Mouse (Mus musculus): Measurements from ENCODE around the gene Slc25a17. TPM values are rescaled to one million over a fixed set of nuclear protein-coding genes. Genes with fewer than 3 reads are reported as not detected.

Slc25a17 gene
- 111 and 118 TPM in 2 replicates for polyA plus RNA-seq (2014; fragmentation: Nextera tagmentation; extraction: Ambion mirVana)

DNA sequence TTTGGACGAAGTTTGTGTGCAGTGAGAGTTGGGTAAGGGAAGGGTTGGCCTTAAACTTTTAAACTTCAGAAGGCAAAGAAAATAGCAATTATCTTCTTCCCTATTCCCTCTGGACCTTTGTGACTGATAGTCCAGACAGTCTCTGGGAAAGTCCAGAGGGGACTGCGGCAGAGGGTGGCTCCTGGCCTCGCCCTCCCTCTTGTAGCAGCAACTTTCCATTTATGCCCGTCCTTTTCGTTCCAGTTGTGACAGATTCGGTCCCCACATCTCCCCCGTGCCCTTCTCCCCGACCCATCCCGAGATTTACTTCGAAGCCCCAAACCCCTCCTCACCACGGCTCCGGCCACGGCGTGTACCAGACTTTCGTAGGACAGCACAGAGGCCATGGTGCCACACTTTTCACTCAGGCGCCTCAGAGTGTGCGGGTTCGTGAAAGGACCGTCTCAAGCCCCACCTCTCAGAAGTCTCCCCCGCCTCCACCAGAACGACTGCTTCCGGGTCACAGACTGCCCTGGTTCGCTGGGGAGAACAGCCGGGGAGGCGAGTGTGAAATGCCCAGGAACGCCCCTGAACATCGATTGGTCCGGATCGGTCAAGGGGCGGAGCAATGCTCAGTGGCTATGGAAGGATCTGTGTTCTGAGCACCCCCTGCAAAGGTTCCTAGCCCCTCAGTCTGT is at the start of gene Slc25a17:
Gene Slc25a17 (minus strand): TSS at position 468 of the 677 bp plus-strand sequence.
- peak within 1 kb of the TSS; percentile 56; the same call in 1 of the 2 replicates for H3K27ac ChIP-seq (ENCODE audit: low read depth, low read length)
- H3K4me1 ChIP-seq (replicated peaks; ENCODE audit: control insufficient read depth, insufficient read depth, low read length) = no peaks in the 10 kb centered on the region; the same call in 1 of the 2 replicates
- no peaks in the 10 kb centered on the region for H3K27me3 ChIP-seq (ENCODE audit: control insufficient read depth, insufficient read depth, low read length)
- H3K36me3 ChIP-seq (ENCODE audit: control insufficient read depth, insufficient read depth, low read length) = no peaks in the 10 kb centered on the region
- DNase-seq (ENCODE audit: low spot score) (peak; percentile 95), ATAC-seq (ENCODE audit: low FRiP score) (peak; percentile 99)
- H3K4me3 ChIP-seq (ENCODE audit: low read depth, low read length) = peak within 1 kb of the TSS; percentile 65
- peak within 1 kb of the TSS; percentile 77 for H3K9ac ChIP-seq (ENCODE audit: low read depth, low read length)
- no peaks in the 10 kb centered on the region for H3K9me3 ChIP-seq (ENCODE audit: control insufficient read depth, low read length)
- WGBS = 1% methylated on average over 30 of the region's 30 CpGs
- peak within 1 kb of the TSS; percentile 74 for H3K4me2 ChIP-seq (replicated peaks; ENCODE audit: low read depth, low read length)

DNA sequence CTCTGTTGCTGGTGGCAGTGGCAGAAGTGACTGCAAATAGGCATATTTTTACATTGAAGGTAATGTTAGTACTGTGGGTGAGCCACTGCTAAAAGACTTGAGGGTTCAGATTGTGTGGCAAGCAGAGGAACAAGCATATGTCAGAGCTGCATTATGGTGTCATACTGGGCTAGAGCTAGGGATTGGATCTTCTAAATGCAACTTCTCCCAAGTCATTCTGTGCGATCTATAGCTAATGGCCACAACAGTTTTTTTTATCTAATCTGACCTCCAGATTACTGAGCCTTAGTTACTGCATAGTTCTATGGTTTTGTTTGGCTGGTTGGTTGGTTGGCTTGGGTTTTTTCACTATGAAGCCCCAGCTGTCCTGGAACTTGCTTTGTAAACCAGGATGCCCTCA is 47.6 kb upstream of the Slc25a17 start, which contains the start of gene Dnajb7:
Gene Dnajb7 (minus strand): TSS at position 101 of the 400 bp plus-strand sequence.
- Histone ChIP-seq H3K9me3 (ENCODE audit: control insufficient read depth, low read length) (no peaks in the 10 kb centered on the region), H3K4me2 (replicated peaks; ENCODE audit: low read depth, low read length) (no peak within 1 kb of the TSS), H3K27ac (ENCODE audit: low read depth, low read length) (no peak within 1 kb of the TSS), H3K4me1 (replicated peaks; ENCODE audit: control insufficient read depth, insufficient read depth, low read length) (no peaks in the 10 kb centered on the region), H3K27me3 (ENCODE audit: control insufficient read depth, insufficient read depth, low read length) (no peaks in the 10 kb centered on the region), H3K9ac (ENCODE audit: low read depth, low read length) (no peak within 1 kb of the TSS), H3K36me3 (ENCODE audit: control insufficient read depth, insufficient read depth, low read length) (no peaks in the 10 kb centered on the region), H3K4me3 (ENCODE audit: low read depth, low read length) (no peak within 1 kb of the TSS)
- DNase-seq (ENCODE audit: low spot score) (no peak), ATAC-seq (ENCODE audit: low FRiP score) (no peak)
- WGBS = 91% methylated on average over 1 of the region's 1 CpGs

DNA sequence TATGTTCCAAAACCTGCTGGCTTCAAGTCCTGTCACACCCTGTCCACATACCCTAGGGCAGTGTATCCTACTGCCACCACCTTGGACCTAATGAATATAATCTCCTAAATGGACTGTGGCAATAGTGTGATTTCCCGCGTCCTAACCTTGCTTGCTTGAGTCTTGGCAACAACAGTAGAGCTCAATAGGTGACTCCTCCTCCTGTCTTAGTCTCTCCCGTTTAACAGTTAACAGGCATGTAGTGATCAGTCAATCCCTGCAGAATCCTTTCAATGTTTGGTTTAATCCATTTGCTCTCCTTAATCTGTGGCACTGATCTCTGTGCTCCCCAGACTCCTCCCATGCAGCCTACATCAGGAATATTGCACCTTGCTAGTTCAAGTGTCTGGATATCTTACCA is 44.4 kb upstream of the Slc25a17 start:
- H3K36me3 ChIP-seq (ENCODE audit: control insufficient read depth, insufficient read depth, low read length) = no peaks in the 10 kb centered on the region
- no peak overlapping the region for H3K27ac ChIP-seq (ENCODE audit: low read depth, low read length)
- no peak overlapping the region for H3K9ac ChIP-seq (ENCODE audit: low read depth, low read length)
- 87% methylated on average over 3 of the region's 3 CpGs for WGBS
- H3K4me2 ChIP-seq (replicated peaks; ENCODE audit: low read depth, low read length) = no peak overlapping the region
- no peaks in the 10 kb centered on the region for H3K4me1 ChIP-seq (replicated peaks; ENCODE audit: control insufficient read depth, insufficient read depth, low read length)
- H3K9me3 ChIP-seq (ENCODE audit: control insufficient read depth, low read length) = no peaks in the 10 kb centered on the region
- ATAC-seq (ENCODE audit: low FRiP score) = no peak
- no peak overlapping the region for H3K4me3 ChIP-seq (ENCODE audit: low read depth, low read length)
- H3K27me3 ChIP-seq (ENCODE audit: control insufficient read depth, insufficient read depth, low read length) = no peaks in the 10 kb centered on the region
- no peak for DNase-seq (ENCODE audit: low spot score)

DNA sequence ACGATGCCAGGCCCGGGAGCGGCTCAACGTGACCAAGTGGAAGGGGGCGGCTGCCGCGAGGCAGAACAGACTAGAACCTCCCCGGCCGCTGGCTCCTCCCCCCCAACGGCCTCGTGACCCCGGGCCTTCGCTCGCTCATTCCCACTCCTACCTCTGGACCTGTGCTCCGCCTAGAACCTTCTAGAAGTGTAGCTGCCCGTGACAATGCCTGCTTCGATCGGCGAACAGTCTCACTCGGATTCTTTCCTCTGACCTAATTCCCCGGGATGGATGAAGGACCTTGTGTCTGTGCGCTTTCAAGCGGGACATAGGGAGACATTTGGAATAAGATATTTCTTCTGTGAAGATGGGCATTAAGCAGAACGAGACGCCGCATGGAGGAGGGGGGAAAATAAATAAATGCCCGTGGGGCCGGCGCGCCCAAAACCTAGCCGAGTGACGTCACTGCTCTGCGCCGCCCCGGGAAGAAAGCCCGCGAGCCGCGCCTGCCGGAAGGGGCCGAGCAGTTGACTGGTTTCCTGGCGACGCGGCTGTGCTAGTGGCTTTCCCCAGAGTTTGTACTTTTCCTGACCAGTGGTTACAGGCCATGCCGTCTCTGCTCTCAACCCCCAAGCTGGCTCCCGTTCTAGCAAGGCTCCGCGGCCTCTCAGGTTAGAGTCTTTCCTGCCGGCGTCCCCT is 39.2 kb upstream of the Slc25a17 start, which contains the start of the genes St13 and Xpnpep3:
Gene St13 (minus strand): TSS at position 440 of the 678 bp plus-strand sequence.
Gene Xpnpep3 (plus strand): TSS at position 501 of the 678 bp plus-strand sequence.
- DNase-seq (ENCODE audit: low spot score) = peak; percentile 96
- under 1% methylated on average over 50 of the region's 50 CpGs for WGBS
- Histone ChIP-seq H3K27me3 (ENCODE audit: control insufficient read depth, insufficient read depth, low read length) (no peaks in the 10 kb centered on the region), H3K4me1 (replicated peaks; ENCODE audit: control insufficient read depth, insufficient read depth, low read length) (no peaks in the 10 kb centered on the region; the same call in 1 of the 2 replicates), H3K4me2 (replicated peaks; ENCODE audit: low read depth, low read length) (peak within 1 kb of the TSS; percentile 88), H3K36me3 (ENCODE audit: control insufficient read depth, insufficient read depth, low read length) (no peaks in the 10 kb centered on the region), H3K4me3 (ENCODE audit: low read depth, low read length) (peak within 1 kb of the TSS; percentile 92), H3K27ac (ENCODE audit: low read depth, low read length) (peak within 1 kb of the TSS; percentile 88), H3K9me3 (ENCODE audit: control insufficient read depth, low read length) (no peaks in the 10 kb centered on the region), H3K9ac (ENCODE audit: low read depth, low read length) (peak within 1 kb of the TSS; percentile 91)
- peak; percentile 99 for ATAC-seq (ENCODE audit: low FRiP score)

DNA sequence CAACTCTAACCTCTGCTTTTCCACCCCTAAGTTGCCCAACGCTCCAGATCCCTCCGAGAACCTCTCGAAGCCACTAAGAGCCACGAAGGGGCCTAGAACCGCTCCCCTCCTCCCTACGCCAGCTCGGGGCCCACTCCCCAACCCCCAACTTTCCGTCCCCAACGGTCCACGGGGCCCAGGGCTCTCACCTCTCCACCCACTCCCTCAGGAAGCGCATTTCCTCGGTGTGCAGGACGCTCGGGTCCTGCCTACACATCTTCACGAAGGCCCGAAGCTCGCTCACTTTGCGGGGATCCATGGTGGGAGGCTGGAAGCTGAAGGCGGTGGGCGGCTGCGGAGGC is 38.7 kb upstream of the Slc25a17 start:
- Histone ChIP-seq H3K9ac (ENCODE audit: low read depth, low read length) (peak overlapping the region; percentile 91), H3K4me3 (ENCODE audit: low read depth, low read length) (peak overlapping the region; percentile 92), H3K4me2 (replicated peaks; ENCODE audit: low read depth, low read length) (peak overlapping the region; percentile 88), H3K27me3 (ENCODE audit: control insufficient read depth, insufficient read depth, low read length) (no peaks in the 10 kb centered on the region), H3K4me1 (replicated peaks; ENCODE audit: control insufficient read depth, insufficient read depth, low read length) (no peaks in the 10 kb centered on the region; the same call in 1 of the 2 replicates), H3K27ac (ENCODE audit: low read depth, low read length) (peak overlapping the region; percentile 88), H3K36me3 (ENCODE audit: control insufficient read depth, insufficient read depth, low read length) (no peaks in the 10 kb centered on the region), H3K9me3 (ENCODE audit: control insufficient read depth, low read length) (no peaks in the 10 kb centered on the region)
- ATAC-seq (ENCODE audit: low FRiP score) (no peak; the same call in 1 of the 2 replicates), DNase-seq (ENCODE audit: low spot score) (no peak)
- WGBS = under 1% methylated on average over 21 of the region's 21 CpGs

DNA sequence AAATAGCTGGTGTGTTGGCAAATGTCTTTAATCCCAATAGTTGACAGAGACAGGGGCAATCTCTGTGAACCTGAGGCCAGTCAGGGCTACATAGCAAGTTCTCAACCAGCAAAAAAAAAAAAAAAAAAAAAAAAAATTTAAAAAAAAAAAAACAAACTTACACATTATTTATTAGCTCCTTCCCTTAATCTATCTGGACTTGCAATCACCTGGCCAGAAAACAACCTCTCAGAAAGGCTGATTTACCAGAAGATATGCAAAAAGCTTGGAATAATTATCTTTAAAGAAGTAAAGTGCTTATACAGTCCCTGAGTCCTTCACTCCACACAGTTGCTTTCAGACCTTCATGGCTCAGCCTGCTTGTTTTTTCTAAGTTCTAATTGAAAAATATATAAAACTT is 37.6 kb upstream of the Slc25a17 start:
- DNase-seq (ENCODE audit: low spot score) (no peak), ATAC-seq (ENCODE audit: low FRiP score) (no peak)
- H3K9me3 ChIP-seq (ENCODE audit: control insufficient read depth, low read length) = no peaks in the 10 kb centered on the region
- H3K4me1 ChIP-seq (replicated peaks; ENCODE audit: control insufficient read depth, insufficient read depth, low read length) = no peaks in the 10 kb centered on the region; the same call in 1 of the 2 replicates
- H3K36me3 ChIP-seq (ENCODE audit: control insufficient read depth, insufficient read depth, low read length) = no peaks in the 10 kb centered on the region
- no peak overlapping the region for H3K27ac ChIP-seq (ENCODE audit: low read depth, low read length)
- H3K27me3 ChIP-seq (ENCODE audit: control insufficient read depth, insufficient read depth, low read length) = no peaks in the 10 kb centered on the region
- H3K4me2 ChIP-seq (replicated peaks; ENCODE audit: low read depth, low read length) = peak overlapping the region; percentile 88
- H3K4me3 ChIP-seq (ENCODE audit: low read depth, low read length) = peak overlapping the region; percentile 92
- no peak overlapping the region for H3K9ac ChIP-seq (ENCODE audit: low read depth, low read length)

DNA sequence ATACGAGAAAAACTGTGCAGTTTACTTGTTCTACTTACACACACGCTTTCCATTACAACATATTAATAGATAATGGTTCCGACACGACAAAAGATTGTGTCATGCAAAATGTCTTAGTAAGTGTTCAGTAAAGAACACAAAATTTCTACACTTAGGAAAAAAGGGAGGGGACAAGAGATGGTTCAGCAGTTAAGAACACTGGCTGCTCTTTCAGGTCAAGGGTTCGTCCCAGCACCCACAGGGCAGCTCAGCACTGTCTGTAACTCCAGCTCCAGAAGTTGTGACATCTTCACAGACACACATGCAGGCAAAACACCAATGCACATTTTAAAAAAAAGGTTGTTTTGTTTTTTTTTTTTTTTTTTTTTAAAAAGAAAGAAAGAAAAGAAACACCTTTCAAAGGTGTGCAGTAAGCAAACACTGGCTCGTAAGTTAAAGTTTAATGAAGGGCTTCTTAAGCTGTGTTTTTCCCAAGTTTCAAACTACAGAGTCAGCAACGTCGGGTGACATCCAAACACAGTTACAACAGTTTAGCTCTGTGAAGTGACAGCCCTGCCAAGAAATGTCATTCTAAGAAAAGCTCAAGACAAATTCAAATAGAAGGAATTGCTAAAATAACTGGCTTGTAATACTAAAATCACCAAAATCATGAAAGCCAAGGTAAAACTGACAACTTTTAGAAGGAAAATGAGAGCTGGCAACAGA is 33.8 kb upstream of the Slc25a17 start:
- Histone ChIP-seq H3K9ac (ENCODE audit: low read depth, low read length) (no peak overlapping the region), H3K27me3 (ENCODE audit: control insufficient read depth, insufficient read depth, low read length) (no peaks in the 10 kb centered on the region), H3K4me3 (ENCODE audit: low read depth, low read length) (no peak overlapping the region), H3K9me3 (ENCODE audit: control insufficient read depth, low read length) (no peaks in the 10 kb centered on the region), H3K4me2 (replicated peaks; ENCODE audit: low read depth, low read length) (no peak overlapping the region), H3K27ac (ENCODE audit: low read depth, low read length) (no peak overlapping the region), H3K4me1 (replicated peaks; ENCODE audit: control insufficient read depth, insufficient read depth, low read length) (no peaks in the 10 kb centered on the region; the same call in 1 of the 2 replicates), H3K36me3 (ENCODE audit: control insufficient read depth, insufficient read depth, low read length) (no peaks in the 10 kb centered on the region)
- WGBS = 93% methylated on average over 8 of the region's 8 CpGs
- DNase-seq (ENCODE audit: low spot score) = no peak
- no peak for ATAC-seq (ENCODE audit: low FRiP score)

DNA sequence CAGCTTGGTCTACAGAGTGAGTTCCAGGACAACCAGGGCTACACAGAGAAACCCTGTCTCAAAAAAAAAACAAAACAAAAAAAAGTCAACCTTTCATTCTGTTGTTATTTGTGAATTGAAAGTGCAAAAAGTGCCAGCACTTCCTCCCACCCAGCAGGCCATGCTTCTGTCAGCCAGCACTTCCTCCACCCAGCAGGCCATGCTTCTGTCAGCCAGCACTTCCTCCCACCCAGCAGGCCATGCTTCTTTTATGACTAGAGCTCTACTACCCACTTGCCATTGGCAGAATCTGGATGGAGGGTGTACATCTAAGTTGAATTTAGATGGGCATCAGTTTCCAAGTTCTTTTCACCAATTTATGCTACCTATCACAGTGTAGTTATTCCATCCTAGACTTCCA is 32.4 kb upstream of the Slc25a17 start:
- Histone ChIP-seq H3K9ac (ENCODE audit: low read depth, low read length) (no peak overlapping the region), H3K9me3 (ENCODE audit: control insufficient read depth, low read length) (no peaks in the 10 kb centered on the region), H3K4me2 (replicated peaks; ENCODE audit: low read depth, low read length) (no peak overlapping the region), H3K36me3 (ENCODE audit: control insufficient read depth, insufficient read depth, low read length) (no peaks in the 10 kb centered on the region), H3K27me3 (ENCODE audit: control insufficient read depth, insufficient read depth, low read length) (no peaks in the 10 kb centered on the region), H3K4me1 (replicated peaks; ENCODE audit: control insufficient read depth, insufficient read depth, low read length) (no peaks in the 10 kb centered on the region), H3K27ac (ENCODE audit: low read depth, low read length) (no peak overlapping the region), H3K4me3 (ENCODE audit: low read depth, low read length) (no peak overlapping the region)
- DNase-seq (ENCODE audit: low spot score) (no peak), ATAC-seq (ENCODE audit: low FRiP score) (no peak)

All from hindbrain, embryonic 11.5 days (tissue).